Mouse (Mus musculus): ENCODE data around the gene Ctf1. TPM values are rescaled to one million over a fixed set of nuclear protein-coding genes. Genes with fewer than 3 reads are reported as not detected.
"Not testable (repeated sequence)": the region's sequence is repeated elsewhere in the genome, so short reads cannot be mapped to it uniquely, and the experiment has no call there.

Ctf1 gene
- total RNA-seq, 2 experiments from 2014 or later, result 5.0 to 6.0 TPM

GRCm38 (mm10) chr7:127689626-127690280 is 22.8 kb upstream of the Ctf1 start:
- no peak for DNase-seq
- intact Hi-C loops (cut with DNase I), result loop anchor here (2.0 kb wide), 1 partner anchor 17 kb away; no protein-coding TSS in a partner anchor

GRCm38 (mm10) chr7:127691221-127691989 is 21.1 kb upstream of the Ctf1 start:
- peak; percentile 84 to 85 for DNase-seq
- intact Hi-C loops (cut with DNase I), result loop anchor here (1.0 to 2.0 kb wide), 2 partner anchors 15 to 16 kb away; no protein-coding TSS in a partner anchor

- intact Hi-C loops (cut with DNase I), result no loop called here
- DNase-seq, result no peak
These were observed 19.2 kb upstream of the Ctf1 start for GRCm38 (mm10) chr7:127693290-127693689.

- intact Hi-C loops (cut with DNase I); DNase-seq: not testable (repeated sequence)
These were observed 18.8 kb upstream of the Ctf1 start for GRCm38 (mm10) chr7:127693730-127694129.

DNA sequence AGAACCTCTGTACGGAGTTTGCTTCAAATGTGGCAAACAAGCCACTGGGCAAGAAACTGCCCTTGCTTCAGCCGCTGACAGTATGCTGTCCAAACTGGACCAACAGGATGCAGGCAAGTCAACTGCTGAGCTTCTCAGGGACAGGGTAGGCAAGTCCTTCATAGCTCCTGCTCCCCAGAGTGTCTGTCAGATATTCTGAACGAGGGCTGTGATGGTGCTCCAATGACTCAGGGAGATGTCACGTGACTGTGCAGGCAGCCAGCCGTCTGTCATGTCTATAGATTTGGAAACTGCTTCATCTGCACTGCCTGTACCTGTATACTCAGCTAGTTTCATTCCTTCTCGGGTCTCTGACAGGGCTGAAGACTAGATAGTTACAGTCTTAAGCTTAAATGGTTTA is 13.6 kb upstream of the Ctf1 start:
- no peak for DNase-seq
- intact Hi-C loops (cut with DNase I), result no loop called here

DNA sequence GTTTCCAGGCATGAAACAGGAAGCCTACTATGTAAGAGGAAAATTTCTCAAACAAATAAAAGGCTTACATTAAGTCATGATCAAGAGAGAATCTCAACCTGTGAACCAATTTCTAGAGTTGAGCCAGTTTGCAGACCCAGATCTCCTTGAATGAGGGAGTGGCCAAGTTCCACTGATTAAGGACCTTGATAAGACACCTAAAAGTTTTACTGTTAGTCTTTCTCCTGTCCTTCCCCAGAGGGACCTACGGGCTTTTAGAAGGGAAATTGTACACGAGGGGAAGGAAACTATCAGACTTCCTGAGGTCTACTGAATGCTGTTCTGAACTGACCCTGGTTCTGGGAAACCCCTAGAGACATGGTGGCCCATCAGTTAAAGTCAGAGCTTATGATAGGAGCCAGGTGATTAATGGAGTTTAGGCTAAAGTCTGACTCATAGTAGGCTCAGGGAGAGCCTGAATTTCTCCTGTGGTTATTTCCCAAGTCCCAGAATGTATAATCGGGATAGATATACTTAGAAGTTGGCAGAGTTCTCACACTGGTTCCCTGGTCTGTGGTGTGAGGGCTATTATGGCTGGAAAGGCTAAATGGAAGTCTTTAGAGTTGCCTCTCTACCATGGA is 11.7 kb upstream of the Ctf1 start:
- no peak for DNase-seq
- intact Hi-C loops (cut with DNase I), result no loop called here

GRCm38 (mm10) chr7:127703561-127704178 is 8.9 kb upstream of the Ctf1 start:
- intact Hi-C loops (cut with DNase I), result no loop called here

GRCm38 (mm10) chr7:127704598-127704997 is 7.9 kb upstream of the Ctf1 start:
- intact Hi-C loops (cut with DNase I), result no loop called here
- DNase-seq, result no peak

More at GRCm38 (mm10) chr7:127703561-127704178, 8.9 kb upstream of the Ctf1 start:
- DNase-seq, result no peak

DNA sequence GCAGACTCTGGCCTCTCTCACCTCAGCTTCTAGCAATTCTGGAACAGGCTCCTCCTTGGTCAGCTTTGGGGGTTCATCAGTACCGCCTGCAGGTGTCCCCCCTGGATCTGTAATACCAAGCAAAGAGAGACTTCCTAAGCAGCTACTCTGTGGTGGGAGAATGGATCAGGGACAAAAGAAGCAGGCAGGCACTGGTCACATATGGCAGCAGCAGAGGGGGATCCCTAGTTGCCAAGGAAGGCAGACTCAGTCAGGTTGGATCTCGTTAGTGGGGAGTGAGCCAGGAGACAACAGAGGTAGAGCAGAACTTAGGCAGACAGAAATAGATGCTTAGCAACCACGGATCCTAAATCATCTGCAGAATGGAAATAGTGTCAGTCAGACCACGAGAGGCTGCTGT is 6.8 kb upstream of the Ctf1 start:
- intact Hi-C loops (cut with DNase I), result loop anchor here (2.0 kb wide), 1 partner anchor 15 kb away; no protein-coding TSS in a partner anchor
- no peak for DNase-seq

GRCm38 (mm10) chr7:127707045-127707956 is 5.2 kb upstream of the Ctf1 start:
- DNase-seq, result no peak
- intact Hi-C loops (cut with DNase I), result loop anchor here (2.0 kb wide), 1 partner anchor 16 kb away; no protein-coding TSS in a partner anchor

DNA sequence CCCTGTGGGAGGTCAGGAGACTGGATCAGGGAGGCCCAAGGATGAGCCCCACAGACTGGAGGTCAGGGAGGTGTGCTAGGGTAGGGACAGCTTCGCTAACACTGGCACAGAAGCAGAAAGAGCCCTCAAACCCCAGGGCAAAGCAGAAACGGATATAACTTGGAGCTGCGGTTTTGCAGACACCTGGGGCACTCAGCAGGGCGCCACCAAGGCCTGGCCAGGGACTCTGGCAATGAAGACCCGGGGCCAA is 4.7 kb upstream of the Ctf1 start:
- DNase-seq, result no peak
- intact Hi-C loops (cut with DNase I), result loop anchor here (2.0 kb wide), 1 partner anchor 17 kb away; no protein-coding TSS in a partner anchor

GRCm38 (mm10) chr7:127708207-127709078 is 4.1 kb upstream of the Ctf1 start, which contains the start of gene Bcl7c:
TSS of gene Bcl7c (minus strand) at chr7:127708933.
- intact Hi-C loops (cut with DNase I), result loop anchor here (1.0 kb wide), 1 partner anchor 33 kb away; no protein-coding TSS in a partner anchor
- DNase-seq, result peak; percentile 91 to 95

- intact Hi-C loops (cut with DNase I), result loop anchor here (1.0 kb wide), 1 partner anchor 34 kb away; no protein-coding TSS in a partner anchor
- DNase-seq, result no peak
These were observed 3.1 kb upstream of the Ctf1 start for GRCm38 (mm10) chr7:127709261-127709979.

- intact Hi-C loops (cut with DNase I), result no loop called here
- no peak for DNase-seq
These were observed 1.5 kb upstream of the Ctf1 start for GRCm38 (mm10) chr7:127711031-127711430.

- no peak for DNase-seq
- intact Hi-C loops (cut with DNase I), result no loop called here
These were observed 1.1 kb upstream of the Ctf1 start for GRCm38 (mm10) chr7:127711456-127711855.

- DNase-seq, result no peak
- intact Hi-C loops (cut with DNase I), result no loop called here
These were observed 2.3 kb downstream of the Ctf1 start for GRCm38 (mm10) chr7:127714816-127715215.

DNA sequence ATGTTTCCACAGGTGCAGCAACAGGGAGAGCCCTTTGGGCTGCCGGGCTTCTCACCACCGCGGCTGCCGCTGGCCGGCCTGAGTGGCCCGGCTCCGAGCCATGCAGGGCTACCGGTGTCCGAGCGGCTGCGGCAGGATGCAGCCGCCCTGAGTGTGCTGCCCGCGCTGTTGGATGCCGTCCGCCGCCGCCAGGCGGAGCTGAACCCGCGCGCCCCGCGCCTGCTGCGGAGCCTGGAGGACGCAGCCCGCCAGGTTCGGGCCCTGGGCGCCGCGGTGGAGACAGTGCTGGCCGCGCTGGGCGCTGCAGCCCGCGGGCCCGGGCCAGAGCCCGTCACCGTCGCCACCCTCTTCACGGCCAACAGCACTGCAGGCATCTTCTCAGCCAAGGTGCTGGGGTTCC is 4.5 kb downstream of the Ctf1 start:
- DNase-seq, result peak; percentile 82
- intact Hi-C loops (cut with DNase I), result no loop called here

DNA sequence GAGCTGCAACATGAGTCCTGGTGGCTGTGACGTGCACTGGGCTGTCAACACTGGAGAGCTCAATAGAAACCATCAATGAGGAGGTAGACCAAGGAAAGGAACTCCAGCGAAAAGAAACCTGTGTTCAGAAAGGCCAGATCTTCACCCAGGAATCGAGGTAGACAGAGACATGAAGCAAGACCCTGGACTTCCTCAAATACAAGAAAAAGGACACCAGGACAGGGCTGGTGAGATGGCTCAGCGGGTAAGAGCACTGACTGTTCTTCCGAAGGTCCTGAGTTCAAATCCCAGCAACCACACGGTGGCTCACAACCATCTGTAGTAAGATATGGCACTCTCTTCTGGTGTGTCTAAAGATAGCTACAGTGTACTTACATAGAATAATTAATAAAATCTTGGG is 5.8 kb downstream of the Ctf1 start:
- DNase-seq, result no peak
- intact Hi-C loops (cut with DNase I), result no loop called here

Data from heart, postnatal 14 days (tissue).